ENCODE assay signal across 8 mouse cellular contexts in genomic region chr10:127512813-127513212, GRCm38 (mm10). TPM values are rescaled to one million over a fixed set of nuclear protein-coding genes. Genes with fewer than 3 reads are reported as not detected.
DNase-seq lines count a peak whose midpoint lies in the region; ATAC-seq and TF ChIP-seq lines count a peak whose summit lies in the region.

No protein-coding gene starts in this region.

- peak; percentile 96 for DNase-seq in CD4-positive, CD25-positive, alpha-beta regulatory T cell, adult 2 months (ENCODE audit: low read depth, low spot score)
- DNase-seq in brain, embryonic 14.5 days (ENCODE audit: low read depth), result peak; percentile 97
- DNase-seq in fibroblast of lung, adult 2 months (ENCODE audit: low read depth), result peak; percentile 78
- DNase-seq in kidney, postnatal 14 days, result peak; percentile 94
- DNase-seq in naive thymus-derived CD4-positive, alpha-beta T cell, adult 2 months (ENCODE audit: low read depth), result peak; percentile 98
- peak; percentile 95 for DNase-seq in splenic B cell, adult 2 months (ENCODE audit: low read depth, low spot score)

- no peaks in the 10 kb centered on the region for H3K9me3 ChIP-seq in heart, embryonic 14.5 days (ENCODE audit: control insufficient read depth, low read length)
- no peaks in the 10 kb centered on the region for H3K9me3 ChIP-seq in liver, embryonic 12.5 days (replicated peaks)

- H3K36me3 ChIP-seq in heart, embryonic 14.5 days (ENCODE audit: control insufficient read depth, insufficient read depth, low read length), result peaks cover 7% of the 10 kb centered on the region
- H3K36me3 ChIP-seq in liver, embryonic 12.5 days, result peaks cover 10% of the 10 kb centered on the region
- peaks cover 2% of the 10 kb centered on the region for H3K36me3 ChIP-seq in splenic B cell, adult 2 months (ENCODE audit: control insufficient read depth, insufficient read depth, low read length, poor library complexity, severe bottlenecking)

- H3K4me2 ChIP-seq in heart, embryonic 14.5 days (ENCODE audit: low read length), result peak overlapping the region; percentile 96
- peak overlapping the region; percentile 81 for H3K4me2 ChIP-seq in liver, embryonic 12.5 days

- peaks cover 46 to 59% of the 10 kb centered on the region in 2 experiments for H3K4me1 ChIP-seq in heart, embryonic 14.5 days (ENCODE audit: control insufficient read depth in 2 of 2, insufficient read depth in 2 of 2, low read length in 2 of 2)
- peaks cover 89% of the 10 kb centered on the region for H3K4me1 ChIP-seq in liver, embryonic 12.5 days

- no peak for TF ChIP-seq POLR2A in brain, embryonic 14.5 days (IDR thresholded peaks at IDR 0.05; ENCODE audit: borderline replicate concordance, extremely low read depth, insufficient read depth, insufficient read length, poor library complexity, severe bottlenecking)

- TF ChIP-seq CTCF in brain, embryonic 14.5 days (IDR thresholded peaks at IDR 0.05; ENCODE audit: borderline replicate concordance, extremely low read depth, insufficient read depth, insufficient read length), result peak; percentile 100

- H3K27me3 ChIP-seq in heart, embryonic 14.5 days (ENCODE audit: control insufficient read depth, insufficient read depth, low read length), result peaks cover 79% of the 10 kb centered on the region
- peaks cover 96% of the 10 kb centered on the region for H3K27me3 ChIP-seq in liver, embryonic 12.5 days (replicated peaks)
- H3K27me3 ChIP-seq in splenic B cell, adult 2 months (ENCODE audit: control insufficient read depth, insufficient read depth, low read length, poor library complexity, severe bottlenecking), result no peaks in the 10 kb centered on the region

- ATAC-seq in heart, embryonic 14.5 days (ENCODE audit: insufficient number of reproducible peaks, insufficient read depth, low FRiP score, low read depth), result peak; percentile 28; the same call in 1 of the 2 replicates
- peak; percentile 59 for ATAC-seq in liver, embryonic 12.5 days

- under 1% methylated on average over 27 of the region's 27 CpGs for whole genome bisulfite sequencing in heart, embryonic 14.5 days
- WGBS in liver, embryonic 12.5 days (ENCODE audit: insufficient replicate concordance), result 1% methylated on average over 27 of the region's 27 CpGs

- H3K27ac ChIP-seq in heart, embryonic 14.5 days (replicated peaks in 1 of 2; ENCODE audit: control insufficient read depth in 1 of 2, insufficient read depth in 1 of 2, low read depth in 2 of 2, low read length in 2 of 2), result no peak overlapping the region
- H3K27ac ChIP-seq in liver, embryonic 12.5 days, result peak overlapping the region; percentile 42; the same call in 1 of the 2 replicates

- peak overlapping the region; percentile 17 to 22 for H3K4me3 ChIP-seq in heart, embryonic 14.5 days (ENCODE audit: control insufficient read depth in 1 of 2, insufficient read depth in 1 of 2, low read depth in 1 of 2, low read length in 2 of 2)
- H3K4me3 ChIP-seq in liver, embryonic 12.5 days, result peak overlapping the region; percentile 46

- peak overlapping the region; percentile 14; the same call in 1 of the 2 replicates for H3K9ac ChIP-seq in heart, embryonic 14.5 days (ENCODE audit: low read length)
- H3K9ac ChIP-seq in liver, embryonic 12.5 days, result peak overlapping the region; percentile 44

RNA-seq across cellular contexts. Expression of gene Ndufa4l2, which starts 2.0 kb away (rescaled TPM):
- polyA plus RNA-seq in brain, embryonic 14.5 days (2012; rRNA removed), result 10.8 and 13.0 TPM in 2 replicates
- polyA plus RNA-seq in heart, embryonic 14.5 days (2014; fragmentation: Nextera tagmentation; extraction: Ambion mirVana), result 31.2 and 34.2 TPM in 2 replicates
- polyA plus RNA-seq in liver, embryonic 12.5 days (2016; fragmentation: Nextera tagmentation; extraction: Ambion mirVana), result 12.9 and 14.8 TPM in 2 replicates

RNA-seq across cellular contexts. Expression of gene Shmt2, which starts 9.4 kb away (rescaled TPM):
- polyA plus RNA-seq in brain, embryonic 14.5 days (2012; rRNA removed), result 80.8 and 100 TPM in 2 replicates
- 71.7 and 73.0 TPM in 2 replicates for polyA plus RNA-seq in heart, embryonic 14.5 days (2014; fragmentation: Nextera tagmentation; extraction: Ambion mirVana)
- polyA plus RNA-seq in liver, embryonic 12.5 days (2016; fragmentation: Nextera tagmentation; extraction: Ambion mirVana), result 181 and 185 TPM in 2 replicates

RNA-seq across cellular contexts. Expression of gene Stac3, which starts 11.3 kb away (rescaled TPM):
- 6.8 and 9.8 TPM in 2 replicates for polyA plus RNA-seq in brain, embryonic 14.5 days (2012; rRNA removed)
- polyA plus RNA-seq in heart, embryonic 14.5 days (2014; fragmentation: Nextera tagmentation; extraction: Ambion mirVana), result 0.31 TPM in 1 of 2 replicates, not detected in the other
- polyA plus RNA-seq in liver, embryonic 12.5 days (2016; fragmentation: Nextera tagmentation; extraction: Ambion mirVana), result 0.24 and 0.45 TPM in 2 replicates

RNA-seq across cellular contexts. Expression of gene Nxph4, which starts 21.5 kb away (rescaled TPM):
- 19.9 and 48.8 TPM in 2 replicates for polyA plus RNA-seq in brain, embryonic 14.5 days (2012; rRNA removed)
- polyA plus RNA-seq in heart, embryonic 14.5 days (2014; fragmentation: Nextera tagmentation; extraction: Ambion mirVana), result 0.70 and 0.81 TPM in 2 replicates
- 0.10 and 0.23 TPM in 2 replicates for polyA plus RNA-seq in liver, embryonic 12.5 days (2016; fragmentation: Nextera tagmentation; extraction: Ambion mirVana)
